Mouse (Mus musculus): Measurements from ENCODE around the gene Tbcc. TPM values are rescaled to one million over a fixed set of nuclear protein-coding genes. Genes with fewer than 3 reads are reported as not detected.

The Tbcc gene
- total RNA-seq (2023): 17.5 TPM

GRCm38 (mm10) chr17:46890116-46890815, at the start of gene Tbcc:
Tbcc (plus strand) TSS chr17:46890684.

GRCm38 (mm10) chr17:46857903-46858748, 32.4 kb upstream of the Tbcc start, which contains the start of gene Bicral:
Bicral (minus strand) TSS chr17:46858482.

GRCm38 (mm10) chr17:46910186-46910585, 19.7 kb downstream of the Tbcc start, which contains the start of gene Prph2:
Prph2 (plus strand) TSS chr17:46910459.

Other genes with a start within 250 kb of the Tbcc start
- 14.8 TPM for gene Klc4, start 244.7 kb upstream of the Tbcc start, total RNA-seq (2023)
- gene Mrpl2, start 244.5 kb upstream of the Tbcc start, total RNA-seq (2023): 32.0 TPM
- 5.6 TPM for gene Cul7, start 240.3 kb upstream of the Tbcc start, total RNA-seq (2023)
- 29.7 TPM for gene Rrp36, start 216.3 kb upstream of the Tbcc start, total RNA-seq (2023)
- gene Mea1, start 211.9 kb upstream of the Tbcc start, total RNA-seq (2023): 49.4 TPM
- 50.4 TPM for gene Klhdc3, start 209.8 kb upstream of the Tbcc start, total RNA-seq (2023)
- 42.6 TPM for gene Ppp2r5d, start 185.6 kb upstream of the Tbcc start, total RNA-seq (2023)
- gene Pex6, start 179.2 kb upstream of the Tbcc start, total RNA-seq (2023): 29.0 TPM
- gene Gnmt, start 161.5 kb upstream of the Tbcc start, total RNA-seq (2023): 2.0 TPM
- gene Cnpy3, start 138.5 kb upstream of the Tbcc start, total RNA-seq (2023): 52.2 TPM
- gene Ptcra, start 127.0 kb upstream of the Tbcc start, total RNA-seq (2023): 0.77 TPM
- 16.3 TPM for gene 2310039H08Rik, start 118.0 kb upstream of the Tbcc start, total RNA-seq (2023)
- 63.5 TPM for gene Rpl7l1, start 108.0 kb upstream of the Tbcc start, total RNA-seq (2023)
- gene Bicral, start 32.2 kb upstream of the Tbcc start, total RNA-seq (2023): 60.7 TPM
- gene Prph2, start 19.8 kb downstream of the Tbcc start, total RNA-seq (2023): not detected
- gene Ubr2, start 119.9 kb downstream of the Tbcc start, total RNA-seq (2023): 105 TPM

All from CD4-positive naive resting alpha-beta T cell, adult 57 days (primary cell).